Mouse (Mus musculus): ENCODE results near the gene Actn3. TPM values are rescaled to one million over a fixed set of nuclear protein-coding genes. Genes with fewer than 3 reads are reported as not detected.
A peak's percentile ranks its signal among the peaks of the same experiment; 100 is the strongest.

Gene Actn3
- polyA plus RNA-seq, 1 experiment from 2014 or later, result 14.0 TPM

DNA sequence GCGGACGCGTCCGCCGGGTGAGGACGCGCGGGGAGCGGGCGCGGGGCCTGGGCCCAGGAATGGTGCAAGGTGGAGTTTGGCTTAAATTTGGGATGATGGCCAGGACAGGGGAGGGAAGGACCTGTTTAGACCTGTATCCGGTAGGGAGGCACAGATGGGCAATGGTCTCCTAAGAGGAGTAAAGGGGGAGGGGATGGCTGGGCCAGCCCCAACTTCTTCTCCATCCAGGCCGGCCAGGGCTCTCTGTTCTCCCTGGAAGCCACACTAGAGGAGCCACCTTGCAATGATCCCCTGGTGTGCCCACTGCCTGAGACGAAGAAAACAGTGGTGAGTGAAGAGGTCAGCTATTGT, 22.3 kb downstream of the Actn3 start:
- Histone ChIP-seq H3K9me3 (no peaks in the 10 kb centered on the region), H3K9ac (peak overlapping the region; percentile 77), H3K4me3 (peak overlapping the region; percentile 63), H3K4me1 (peaks cover 7% of the 10 kb centered on the region; the same call in 1 of the 2 replicates), H3K4me2 (replicated peaks) (peak overlapping the region; percentile 98), H3K27ac (no peak overlapping the region), H3K27me3 (no peaks in the 10 kb centered on the region), H3K36me3 (peaks cover 6% of the 10 kb centered on the region)
- peak; percentile 32; the same call in 1 of the 2 replicates for ATAC-seq (ENCODE audit: low FRiP score, low read depth)
- WGBS, result 3% methylated on average over 14 of the region's 14 CpGs

DNA sequence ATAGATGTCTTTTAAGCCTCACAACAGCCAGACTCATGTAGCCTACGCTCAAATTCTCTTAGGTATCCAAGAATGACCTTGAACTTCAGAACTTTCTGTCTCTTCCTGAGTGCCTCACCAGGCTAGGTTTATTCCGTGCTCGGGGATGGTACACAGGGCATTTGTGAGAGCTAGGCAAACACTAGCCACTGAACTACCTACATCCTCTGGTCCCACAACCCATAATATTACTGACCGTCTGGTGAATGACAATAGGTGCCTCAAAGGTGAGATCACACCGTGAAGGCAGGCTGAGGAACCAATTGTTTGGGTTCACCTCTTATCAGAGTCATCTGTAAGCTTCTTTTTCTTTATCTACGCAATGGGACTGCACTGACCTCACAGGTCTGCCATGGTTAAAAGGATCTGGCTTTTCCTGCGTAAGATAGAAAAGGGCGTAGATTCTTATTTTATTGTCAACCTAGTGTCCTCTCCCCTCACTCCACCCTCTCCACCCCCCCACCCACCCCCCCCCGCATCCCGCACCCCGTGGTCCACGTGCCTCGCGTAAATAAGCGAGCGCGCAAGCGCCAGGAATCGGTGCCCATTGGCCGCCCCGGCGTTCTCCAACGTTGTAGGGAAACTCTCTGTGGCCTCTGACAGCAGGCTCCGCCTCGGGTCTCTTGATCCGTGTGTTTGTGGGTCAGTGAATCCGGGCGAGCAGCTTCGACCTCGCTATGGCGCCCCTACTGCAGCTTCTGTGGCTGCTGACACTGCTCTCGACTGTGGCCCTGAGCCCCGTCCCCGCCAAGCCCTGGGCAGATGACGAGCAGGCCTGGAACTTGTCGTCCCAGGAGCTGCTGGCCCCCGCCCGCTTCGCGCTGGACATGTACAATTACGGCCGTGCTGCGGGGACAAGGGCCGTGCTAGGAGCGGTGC, 22.9 kb downstream of the Actn3 start, which contains the start of gene Ctsf:
TSS of gene Ctsf (plus strand) at position 579 of the 918 bp plus-strand sequence.
- H3K4me1 ChIP-seq, result peaks cover 7% of the 10 kb centered on the region; the same call in 1 of the 2 replicates
- H3K9me3 ChIP-seq, result no peaks in the 10 kb centered on the region
- ATAC-seq (ENCODE audit: low FRiP score, low read depth), result peak; percentile 84
- peak within 1 kb of the TSS; percentile 98 for H3K4me2 ChIP-seq (replicated peaks)
- WGBS, result 4% methylated on average over 45 of the region's 45 CpGs
- H3K36me3 ChIP-seq, result no peaks in the 10 kb centered on the region; the same call in 1 of the 2 replicates
- H3K9ac ChIP-seq, result peak within 1 kb of the TSS; percentile 77
- no peak within 1 kb of the TSS for H3K27ac ChIP-seq
- peak within 1 kb of the TSS; percentile 63 for H3K4me3 ChIP-seq
- no peaks in the 10 kb centered on the region for H3K27me3 ChIP-seq

DNA sequence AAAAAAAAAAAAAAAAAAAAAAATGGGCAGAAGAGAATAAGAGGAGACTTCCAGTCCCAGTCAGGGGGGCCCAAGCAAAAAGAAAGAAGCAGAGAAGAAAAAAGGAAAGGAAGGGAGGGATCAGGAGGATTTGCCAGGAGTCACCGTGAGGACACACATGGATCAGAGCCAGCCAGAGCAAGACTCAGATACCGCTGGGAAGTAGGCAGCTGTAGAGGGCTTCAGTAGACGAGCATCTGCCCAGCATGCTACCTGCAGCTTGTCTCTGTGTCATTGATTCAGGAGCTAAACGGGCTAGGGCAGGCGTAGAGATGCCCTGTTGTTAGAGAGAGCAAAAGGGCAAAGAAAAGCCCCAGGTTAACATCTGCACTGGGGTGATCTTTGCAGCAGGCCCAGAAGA, 27.4 kb downstream of the Actn3 start:
- no peak overlapping the region for H3K4me2 ChIP-seq (replicated peaks)
- no peak for ATAC-seq (ENCODE audit: low FRiP score, low read depth)
- no peak overlapping the region for H3K9ac ChIP-seq
- 50% methylated on average over 5 of the region's 5 CpGs for WGBS
- H3K4me3 ChIP-seq, result no peak overlapping the region
- no peaks in the 10 kb centered on the region for H3K9me3 ChIP-seq
- H3K4me1 ChIP-seq, result peaks cover under 1% of the 10 kb centered on the region; the same call in 1 of the 2 replicates
- H3K27me3 ChIP-seq, result peaks cover 3% of the 10 kb centered on the region; the same call in 1 of the 2 replicates
- no peak overlapping the region for H3K27ac ChIP-seq
- H3K36me3 ChIP-seq, result no peaks in the 10 kb centered on the region

DNA sequence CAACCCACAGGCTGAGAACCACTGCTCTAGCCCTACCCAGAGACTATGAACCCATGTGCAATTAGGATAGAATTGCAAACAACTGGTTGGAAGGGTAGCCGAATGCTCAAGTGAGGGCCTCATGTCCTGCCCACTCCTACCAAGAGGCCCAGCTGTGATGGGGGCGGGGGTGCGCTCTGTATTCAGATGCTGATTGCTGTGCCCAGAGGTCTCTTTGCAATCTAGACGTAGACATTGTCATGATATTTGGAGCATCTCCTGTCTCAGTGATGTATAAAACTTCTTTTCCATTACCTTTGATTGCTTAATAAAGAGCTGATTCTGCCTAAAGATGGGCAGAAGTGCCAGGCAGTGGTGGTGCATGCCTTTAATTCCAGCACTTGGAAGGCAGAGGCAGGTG, 27.9 kb downstream of the Actn3 start:
- no peaks in the 10 kb centered on the region for H3K9me3 ChIP-seq
- no peak overlapping the region for H3K9ac ChIP-seq
- H3K27ac ChIP-seq, result no peak overlapping the region
- no peaks in the 10 kb centered on the region for H3K4me1 ChIP-seq
- WGBS, result 49% methylated on average over 4 of the region's 4 CpGs
- H3K36me3 ChIP-seq, result no peaks in the 10 kb centered on the region
- no peak for ATAC-seq (ENCODE audit: low FRiP score, low read depth)
- peaks cover 3% of the 10 kb centered on the region; the same call in 1 of the 2 replicates for H3K27me3 ChIP-seq
- H3K4me3 ChIP-seq, result no peak overlapping the region
- H3K4me2 ChIP-seq (replicated peaks), result no peak overlapping the region

DNA sequence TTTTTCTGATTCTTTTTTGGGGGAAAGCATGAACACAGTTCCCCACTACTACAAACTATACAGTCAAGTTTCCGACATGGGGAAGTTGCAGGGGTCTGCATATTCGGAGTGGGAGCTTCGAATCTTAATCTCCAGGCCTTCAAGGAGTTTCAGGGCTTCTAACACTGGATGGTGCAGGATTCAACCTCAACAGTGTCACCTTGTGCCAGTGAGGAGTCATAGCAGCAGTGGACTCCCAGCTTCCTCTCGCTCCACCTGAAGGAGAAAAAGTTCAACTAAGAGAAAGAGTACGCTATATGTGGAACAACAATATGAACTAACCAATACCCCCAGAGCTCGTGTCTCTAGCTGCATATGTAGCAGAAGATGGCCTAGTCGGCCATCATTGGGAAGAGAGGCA, 30.2 kb downstream of the Actn3 start:
- no peak overlapping the region for H3K4me3 ChIP-seq
- H3K9me3 ChIP-seq, result no peaks in the 10 kb centered on the region
- no peaks in the 10 kb centered on the region for H3K4me1 ChIP-seq
- H3K9ac ChIP-seq, result no peak overlapping the region
- H3K27ac ChIP-seq, result no peak overlapping the region
- no peak for ATAC-seq (ENCODE audit: low FRiP score, low read depth)
- WGBS, result 35% methylated on average over 7 of the region's 7 CpGs
- no peak overlapping the region for H3K4me2 ChIP-seq (replicated peaks)
- H3K36me3 ChIP-seq, result no peaks in the 10 kb centered on the region
- H3K27me3 ChIP-seq, result peaks cover 7% of the 10 kb centered on the region

DNA sequence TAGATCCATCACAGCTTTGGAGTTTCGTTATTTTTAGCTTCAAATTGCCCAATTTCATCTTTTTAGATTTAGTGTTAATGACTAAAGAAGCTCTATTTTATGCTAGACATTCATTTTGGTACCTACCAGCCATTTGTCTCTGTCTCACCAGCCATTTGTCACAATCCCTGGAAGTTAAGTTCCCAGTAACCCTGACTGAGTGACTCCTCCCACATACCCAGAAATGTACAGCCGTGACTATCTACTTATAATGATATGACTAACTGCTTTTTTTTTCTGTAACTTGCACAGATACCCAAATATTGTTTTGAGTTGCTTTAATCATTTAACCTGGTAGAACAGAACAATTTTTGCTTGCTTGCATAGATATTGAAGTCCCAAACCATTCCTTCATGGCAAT, 31.9 kb downstream of the Actn3 start:
- 66% methylated on average over 2 of the region's 2 CpGs for WGBS
- Histone ChIP-seq H3K27ac (no peak overlapping the region), H3K9me3 (no peaks in the 10 kb centered on the region)

DNA sequence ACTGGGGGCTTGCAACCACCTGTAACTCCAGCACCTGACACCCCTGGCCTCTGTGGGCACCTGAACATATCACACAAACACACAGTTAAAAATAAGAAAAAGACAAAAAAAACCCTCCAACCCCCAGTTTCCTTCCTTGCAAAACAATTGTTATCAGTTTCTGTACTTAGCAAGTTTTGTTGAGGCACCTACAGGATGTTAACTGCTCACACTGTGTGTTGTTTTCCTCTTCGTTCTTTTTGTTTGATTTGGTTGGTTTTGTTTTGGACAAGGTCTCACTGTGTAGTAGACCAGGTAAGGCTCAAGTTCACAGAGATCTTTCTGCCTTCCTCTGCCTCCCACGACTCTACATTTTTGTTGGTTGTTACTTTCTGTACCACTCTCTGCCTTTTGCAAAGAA, 35.1 kb downstream of the Actn3 start:
- Histone ChIP-seq H3K4me2 (replicated peaks) (no peak overlapping the region), H3K9me3 (no peaks in the 10 kb centered on the region), H3K4me3 (no peak overlapping the region), H3K36me3 (no peaks in the 10 kb centered on the region; the same call in 1 of the 2 replicates), H3K27ac (no peak overlapping the region), H3K9ac (no peak overlapping the region), H3K4me1 (peaks cover 18% of the 10 kb centered on the region), H3K27me3 (peaks cover 38% of the 10 kb centered on the region)
- WGBS, result 69% methylated on average over 2 of the region's 2 CpGs
- ATAC-seq (ENCODE audit: low FRiP score, low read depth), result no peak

More for the DNA sequence above, 31.9 kb downstream of the Actn3 start:
- Histone ChIP-seq H3K4me3 (no peak overlapping the region), H3K4me2 (replicated peaks) (no peak overlapping the region), H3K36me3 (no peaks in the 10 kb centered on the region), H3K4me1 (no peaks in the 10 kb centered on the region), H3K9ac (no peak overlapping the region), H3K27me3 (peaks cover 24% of the 10 kb centered on the region)
- ATAC-seq (ENCODE audit: low FRiP score, low read depth), result no peak

DNA sequence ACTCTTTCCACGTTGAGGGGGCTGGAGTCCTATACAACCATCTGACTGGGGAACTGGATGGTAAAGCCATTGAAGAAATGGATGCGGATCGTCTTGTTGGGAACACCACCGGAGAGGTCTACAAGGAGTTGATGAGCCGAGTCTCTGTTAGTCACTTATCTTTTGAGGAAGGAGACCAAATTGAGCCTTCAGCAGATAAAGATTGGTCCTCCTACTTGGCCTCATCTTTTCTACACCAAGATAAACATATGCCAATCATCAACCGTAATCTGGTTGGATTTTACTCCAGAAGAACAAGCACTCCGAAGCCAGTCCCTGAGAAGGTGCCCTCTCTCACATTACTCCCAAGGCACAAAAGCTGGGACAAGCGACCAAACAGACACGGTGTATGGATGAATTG, 36.9 kb downstream of the Actn3 start:
- H3K9me3 ChIP-seq, result no peaks in the 10 kb centered on the region
- no peak overlapping the region for H3K4me3 ChIP-seq
- H3K4me1 ChIP-seq, result peaks cover 19% of the 10 kb centered on the region
- no peak overlapping the region for H3K4me2 ChIP-seq (replicated peaks)
- WGBS, result 82% methylated on average over 9 of the region's 9 CpGs
- peaks cover 35% of the 10 kb centered on the region for H3K27me3 ChIP-seq
- no peak overlapping the region for H3K9ac ChIP-seq
- H3K27ac ChIP-seq, result no peak overlapping the region
- ATAC-seq (ENCODE audit: low FRiP score, low read depth), result no peak
- H3K36me3 ChIP-seq, result no peaks in the 10 kb centered on the region; the same call in 1 of the 2 replicates

DNA sequence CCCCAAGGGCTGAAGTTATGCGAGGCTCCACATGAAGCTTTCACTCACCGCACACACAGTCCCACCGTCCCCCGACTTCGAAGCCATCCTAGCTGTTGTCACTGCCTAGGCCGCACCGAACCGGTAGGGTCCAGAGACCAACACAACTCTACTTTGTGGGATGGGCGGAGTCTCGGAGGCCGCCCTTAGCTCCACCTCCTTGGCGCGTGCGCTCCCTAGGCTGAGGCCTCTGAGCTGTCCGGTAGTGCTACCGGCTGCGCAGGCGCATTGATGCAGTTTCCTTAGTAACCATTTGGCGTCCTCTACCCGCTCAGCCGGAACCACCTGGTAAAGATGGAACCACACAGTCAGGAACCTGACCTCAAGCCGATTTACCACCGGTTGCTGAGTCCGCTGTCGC, 38.6 kb downstream of the Actn3 start, which contains the start of the genes Ccs and Ccdc87:
TSS of gene Ccs (minus strand) at position 184 of the 400 bp plus-strand sequence.
TSS of gene Ccdc87 (plus strand) at position 218 of the 400 bp plus-strand sequence.
- Histone ChIP-seq H3K27me3 (peaks cover 35% of the 10 kb centered on the region), H3K9ac (peak within 1 kb of the TSS; percentile 74), H3K27ac (no peak within 1 kb of the TSS), H3K4me1 (peaks cover 19% of the 10 kb centered on the region), H3K9me3 (no peaks in the 10 kb centered on the region), H3K4me2 (replicated peaks) (peak within 1 kb of the TSS; percentile 96), H3K4me3 (peak within 1 kb of the TSS; percentile 54), H3K36me3 (no peaks in the 10 kb centered on the region; the same call in 1 of the 2 replicates)
- under 1% methylated on average over 25 of the region's 25 CpGs for WGBS
- ATAC-seq (ENCODE audit: low FRiP score, low read depth), result peak; percentile 99

DNA sequence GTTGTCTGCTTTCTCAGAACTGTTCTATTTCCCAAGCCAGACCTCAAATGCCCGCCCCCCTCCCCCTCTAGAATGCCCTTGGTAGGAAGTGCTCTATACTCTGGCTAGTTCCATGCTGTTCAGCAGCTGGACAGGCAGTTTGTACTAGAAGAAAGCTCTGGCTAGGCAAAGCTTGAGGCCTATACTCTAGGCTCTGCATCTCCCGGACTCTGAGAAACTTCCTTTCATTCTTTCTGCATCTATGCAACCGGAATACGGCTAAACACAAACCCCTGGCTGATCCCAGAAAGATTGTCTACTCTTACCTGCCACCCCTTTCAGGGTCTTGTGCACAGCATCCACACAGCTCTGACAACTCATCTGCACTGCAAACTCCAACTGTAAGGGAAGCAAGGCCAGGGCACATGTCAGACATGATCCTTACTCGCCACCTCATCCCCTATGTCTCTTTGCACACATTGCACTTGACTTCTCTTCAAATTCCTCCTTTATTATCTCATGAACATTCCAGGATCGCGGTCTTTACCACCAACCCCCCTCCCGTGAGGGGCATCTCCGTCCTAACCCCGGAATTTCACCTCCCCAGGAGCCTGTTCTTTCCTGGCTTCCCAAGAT, 39.1 kb downstream of the Actn3 start:
- H3K4me1 ChIP-seq, result peaks cover 19% of the 10 kb centered on the region
- ATAC-seq (ENCODE audit: low FRiP score, low read depth), result no peak; the same call in 1 of the 2 replicates
- peak overlapping the region; percentile 96 for H3K4me2 ChIP-seq (replicated peaks)
- peak overlapping the region; percentile 54 for H3K4me3 ChIP-seq
- H3K9ac ChIP-seq, result peak overlapping the region; percentile 74
- peaks cover 35% of the 10 kb centered on the region for H3K27me3 ChIP-seq
- H3K27ac ChIP-seq, result no peak overlapping the region
- 32% methylated on average over 10 of the region's 10 CpGs for whole genome bisulfite sequencing
- no peaks in the 10 kb centered on the region for H3K9me3 ChIP-seq
- H3K36me3 ChIP-seq, result no peaks in the 10 kb centered on the region; the same call in 1 of the 2 replicates

DNA sequence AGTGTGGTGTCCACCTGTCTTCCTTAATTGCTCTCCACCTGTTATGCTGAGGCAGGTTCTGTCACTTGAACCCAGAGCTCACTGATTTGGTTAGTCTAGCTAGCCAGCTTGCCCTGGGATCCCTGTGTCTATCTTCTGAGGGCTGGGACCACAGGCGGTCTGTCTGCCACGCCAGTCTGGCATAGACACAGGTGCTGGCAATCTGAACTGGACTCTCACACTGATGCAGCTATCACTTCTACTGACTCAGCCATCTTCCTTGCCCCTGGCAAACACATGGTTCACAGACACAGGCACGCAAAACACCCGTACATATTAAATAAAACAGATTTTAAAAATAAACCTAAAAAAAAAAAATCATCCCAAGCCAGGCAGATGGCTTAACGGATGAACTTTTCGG, 40.7 kb downstream of the Actn3 start:
- H3K27ac ChIP-seq, result no peak overlapping the region
- H3K27me3 ChIP-seq, result peaks cover 26% of the 10 kb centered on the region
- no peaks in the 10 kb centered on the region for H3K9me3 ChIP-seq
- no peak overlapping the region for H3K4me3 ChIP-seq
- H3K9ac ChIP-seq, result no peak overlapping the region
- H3K4me1 ChIP-seq, result peaks cover 19% of the 10 kb centered on the region
- ATAC-seq (ENCODE audit: low FRiP score, low read depth), result no peak
- 91% methylated on average over 6 of the region's 6 CpGs for WGBS
- peaks cover 16% of the 10 kb centered on the region for H3K36me3 ChIP-seq
- no peak overlapping the region for H3K4me2 ChIP-seq (replicated peaks)

DNA sequence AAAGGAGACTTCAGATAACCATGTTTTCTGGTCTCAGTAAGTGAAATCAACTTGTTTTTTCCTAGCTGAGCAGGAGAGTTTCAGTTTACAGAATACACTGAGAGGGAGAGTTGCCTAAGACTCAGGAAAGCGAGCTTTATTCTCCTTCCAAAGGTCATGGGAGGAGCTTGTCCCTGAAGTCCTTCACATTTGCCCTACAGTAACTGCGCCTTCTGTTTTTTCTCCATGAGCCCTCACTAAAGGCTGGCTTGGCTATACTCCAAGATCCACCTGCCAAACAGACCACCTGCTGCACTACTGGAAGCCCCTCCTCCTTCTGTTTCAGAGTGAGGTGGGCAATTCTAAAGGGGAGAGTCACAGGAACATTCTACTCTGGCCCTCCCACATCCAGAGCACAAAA, 41.6 kb downstream of the Actn3 start:
- peaks cover 22% of the 10 kb centered on the region for H3K36me3 ChIP-seq
- ATAC-seq (ENCODE audit: low FRiP score, low read depth), result no peak
- no peak overlapping the region for H3K9ac ChIP-seq
- no peak overlapping the region for H3K27ac ChIP-seq
- WGBS, result 78% methylated on average over 2 of the region's 2 CpGs
- peaks cover 17% of the 10 kb centered on the region for H3K27me3 ChIP-seq
- H3K4me2 ChIP-seq (replicated peaks), result no peak overlapping the region
- peaks cover 19% of the 10 kb centered on the region for H3K4me1 ChIP-seq
- no peaks in the 10 kb centered on the region for H3K9me3 ChIP-seq
- H3K4me3 ChIP-seq, result no peak overlapping the region

Data from limb, embryonic 13.5 days (tissue).